Mouse (Mus musculus): ENCODE results near the gene Cnr2. TPM values are rescaled to one million over a fixed set of nuclear protein-coding genes. Genes with fewer than 3 reads are reported as not detected.
A peak's percentile ranks its signal among the peaks of the same experiment; 100 is the strongest.

The Cnr2 gene
- total and polyA plus RNA-seq, 3 experiments = 6.8 to 10.2 TPM; not detected in 1

DNA sequence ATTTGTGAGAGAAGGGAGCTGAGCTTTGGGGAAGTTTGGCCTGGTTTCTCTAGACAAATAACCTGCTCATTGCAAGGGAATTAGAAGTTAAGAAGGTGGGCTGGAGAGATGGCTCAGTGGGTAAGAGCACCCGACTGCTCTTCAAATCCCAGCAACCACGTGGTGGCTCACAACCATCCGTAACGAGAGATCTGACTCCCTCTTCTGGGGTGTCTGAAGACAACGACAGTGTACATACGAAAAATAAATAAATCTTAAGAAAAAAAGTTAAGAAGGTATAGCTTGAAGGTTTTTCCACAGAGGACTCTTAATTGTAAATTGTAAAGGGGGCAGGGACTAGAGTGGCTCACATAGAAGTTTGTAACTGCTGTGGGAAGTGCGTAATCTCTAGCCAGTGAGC lies 19.6 kb upstream of the Cnr2 start (continued):
- TF ChIP-seq POLR2AphosphoS2 (IDR thresholded peaks at IDR 0.05; ENCODE audit: low read length) (no peak), MAFK (IDR thresholded peaks at IDR 0.05; ENCODE audit: borderline replicate concordance, low read depth, low read length) (no peak), ZNF384 (IDR thresholded peaks at IDR 0.05; ENCODE audit: low read depth, low read length) (peak; percentile 24; the same call in 1 of the 2 replicates), CTCF (IDR thresholded peaks at IDR 0.05 in 2 of 3, conservative IDR thresholded peaks at IDR 0.05 in 1 of 3; ENCODE audit: control insufficient read depth in 1 of 3, insufficient read depth in 1 of 3, low read depth in 2 of 3, low read length in 3 of 3, poor library complexity in 1 of 3, severe bottlenecking in 1 of 3) (peak in 1 of 3 experiments; percentile 4; a peak in 1 of 6 replicates), SMC3 (IDR thresholded peaks at IDR 0.05; ENCODE audit: low read depth, low read length) (peak; percentile 11; the same call in 1 of the 2 replicates), POLR2A (IDR thresholded peaks at IDR 0.05; ENCODE audit: control insufficient read depth in 1 of 2, insufficient read depth in 1 of 2, low read depth in 1 of 2, low read length in 2 of 2, poor library complexity in 1 of 2) (no peak), MYB (IDR thresholded peaks at IDR 0.05; ENCODE audit: low read depth, low read length) (no peak)

DNA sequence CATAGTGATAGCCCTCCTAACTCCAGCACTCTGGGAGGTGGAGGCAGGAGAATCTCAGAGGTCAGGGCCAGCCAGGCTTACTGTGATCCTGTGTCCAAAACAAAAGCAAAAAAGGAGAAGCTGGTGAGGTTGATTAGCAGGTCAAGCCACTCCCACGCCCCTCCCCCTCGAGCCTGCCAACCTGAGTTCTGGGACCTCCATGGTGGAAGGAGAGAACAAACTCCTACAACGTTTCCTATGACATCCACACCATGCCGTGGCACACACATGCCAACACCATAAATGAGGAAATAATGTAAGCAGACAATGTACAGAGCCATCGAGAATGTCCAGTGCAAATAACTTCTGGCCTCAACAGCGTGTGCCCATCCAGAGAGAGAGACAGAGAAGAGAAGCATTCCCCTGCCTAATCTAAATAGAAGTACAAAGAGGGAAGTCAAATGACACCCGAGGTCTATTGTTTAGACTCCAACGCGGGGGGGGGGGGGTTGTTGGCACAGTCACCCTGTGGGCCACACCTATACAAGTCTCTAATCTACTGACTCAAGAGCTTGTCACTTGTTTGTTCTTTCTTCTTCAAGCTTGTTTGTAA lies 19.1 kb upstream of the Cnr2 start:
- H3K27me3 ChIP-seq (ENCODE audit: control insufficient read depth in 1 of 2, insufficient read depth in 2 of 2, low read length in 2 of 2) = no peaks in the 10 kb centered on the region
- H3K27ac ChIP-seq (ENCODE audit: control insufficient read depth, low read depth, low read length) = peak overlapping the region; percentile 96
- no peaks in the 10 kb centered on the region for H3K9me3 ChIP-seq (replicated peaks; ENCODE audit: insufficient read depth, low read length)
- peak; percentile 91 for DNase-seq (ENCODE audit: low read depth, low spot score)
- H3K4me1 ChIP-seq (ENCODE audit: control insufficient read depth in 1 of 2, insufficient read depth in 2 of 2, low read length in 2 of 2) = peaks cover 20 to 32% of the 10 kb centered on the region in 2 experiments
- H3K4me3 ChIP-seq (ENCODE audit: control insufficient read depth in 1 of 2, insufficient read depth in 1 of 2, low read depth in 2 of 2, low read length in 2 of 2) = peak overlapping the region; percentile 62 to 68
- H3K79me2 ChIP-seq (ENCODE audit: control insufficient read depth, insufficient read depth, low read length, poor library complexity) = peaks cover 24% of the 10 kb centered on the region
- peak overlapping the region; percentile 76 for H3K9ac ChIP-seq (ENCODE audit: control insufficient read depth, low read depth, low read length, poor library complexity, severe bottlenecking)
- H3K36me3 ChIP-seq (ENCODE audit: control insufficient read depth in 1 of 2, insufficient read depth in 2 of 2, low read length in 2 of 2) = peaks cover 15 to 31% of the 10 kb centered on the region in 2 experiments
- TF ChIP-seq E2F4 (IDR thresholded peaks at IDR 0.05; ENCODE audit: borderline replicate concordance, low read depth, low read length) = no peak
- no peak for TF ChIP-seq CHD1 (IDR thresholded peaks at IDR 0.05; ENCODE audit: low read depth, low read length)
- no peak for TF ChIP-seq ZKSCAN1 (IDR thresholded peaks at IDR 0.05; ENCODE audit: low read depth, low read length)
- no peak for TF ChIP-seq BHLHE40 (IDR thresholded peaks at IDR 0.05; ENCODE audit: borderline replicate concordance, low read depth, low read length)
- TF ChIP-seq MAFK (IDR thresholded peaks at IDR 0.05; ENCODE audit: borderline replicate concordance, low read depth, low read length) = no peak
- peak; percentile 15; the same call in 1 of the 2 replicates for TF ChIP-seq ZMIZ1 (IDR thresholded peaks at IDR 0.05; ENCODE audit: low read depth, low read length)
- TF ChIP-seq TAL1 (IDR thresholded peaks at IDR 0.05; ENCODE audit: low read length) = peak; percentile 36
- TF ChIP-seq GATA1 (IDR thresholded peaks at IDR 0.05; ENCODE audit: low read depth, low read length) = no peak
- TF ChIP-seq EP300 (IDR thresholded peaks at IDR 0.05; ENCODE audit: low read depth in 1 of 2, low read length in 2 of 2) = peak in 1 of 2 experiments; percentile 60; a peak in 2 of 4 replicates
- TF ChIP-seq KAT2A (conservative IDR thresholded peaks at IDR 0.05; ENCODE audit: low read depth, low read length) = no peak
- peak; percentile 12; the same call in 1 of the 2 replicates for TF ChIP-seq TCF12 (IDR thresholded peaks at IDR 0.05; ENCODE audit: low read depth, low read length)
- no peak for TF ChIP-seq NRF1 (IDR thresholded peaks at IDR 0.05; ENCODE audit: insufficient read depth, low read depth, low read length, poor library complexity, severe bottlenecking)
- no peak for TF ChIP-seq ZNF384 (IDR thresholded peaks at IDR 0.05; ENCODE audit: low read depth, low read length)
- no peak for TF ChIP-seq RAD21 (IDR thresholded peaks at IDR 0.05; ENCODE audit: low read depth, low read length)
- no peak for TF ChIP-seq USF2 (IDR thresholded peaks at IDR 0.05; ENCODE audit: borderline replicate concordance in 1 of 2, insufficient read depth in 1 of 2, low read depth in 1 of 2, low read length in 2 of 2)
- TF ChIP-seq JUND (IDR thresholded peaks at IDR 0.05; ENCODE audit: low read depth, low read length) = no peak
- TF ChIP-seq SMC3 (IDR thresholded peaks at IDR 0.05; ENCODE audit: low read depth, low read length) = no peak
- TF ChIP-seq POLR2AphosphoS5 (IDR thresholded peaks at IDR 0.05; ENCODE audit: borderline replicate concordance, low read depth, low read length) = no peak
- 0 out of 2 replicates have a peak, but pooled peaks have one; percentile 39 for TF ChIP-seq ELF1 (IDR thresholded peaks at IDR 0.05; ENCODE audit: low read depth, low read length)
- TF ChIP-seq MYC (IDR thresholded peaks at IDR 0.05; ENCODE audit: low read depth, low read length) = no peak
- TF ChIP-seq CTCF (IDR thresholded peaks at IDR 0.05 in 2 of 3, conservative IDR thresholded peaks at IDR 0.05 in 1 of 3; ENCODE audit: control insufficient read depth in 1 of 3, insufficient read depth in 1 of 3, low read depth in 2 of 3, low read length in 3 of 3, poor library complexity in 1 of 3, severe bottlenecking in 1 of 3) = no peak
- TF ChIP-seq MAZ (IDR thresholded peaks at IDR 0.05; ENCODE audit: low read depth, low read length) = peak; percentile 89
- no peak for TF ChIP-seq MEF2A (IDR thresholded peaks at IDR 0.05; ENCODE audit: extremely low read depth, insufficient replicate concordance, low read depth, low read length, poor library complexity, severe bottlenecking)
- TF ChIP-seq HCFC1 (IDR thresholded peaks at IDR 0.05; ENCODE audit: low read depth, low read length) = no peak; the same call in none of the 2 replicates
- TF ChIP-seq SIN3A (IDR thresholded peaks at IDR 0.05; ENCODE audit: low read length) = no peak; the same call in 1 of the 2 replicates
- TF ChIP-seq ZC3H11A (IDR thresholded peaks at IDR 0.05; ENCODE audit: low read depth, low read length) = no peak
- TF ChIP-seq MAX (IDR thresholded peaks at IDR 0.05; ENCODE audit: low read length) = no peak; the same call in 1 of the 2 replicates
- TF ChIP-seq POLR2A (IDR thresholded peaks at IDR 0.05; ENCODE audit: control insufficient read depth in 1 of 2, insufficient read depth in 1 of 2, low read depth in 1 of 2, low read length in 2 of 2, poor library complexity in 1 of 2) = peak in 1 of 2 experiments; percentile 43; a peak in 2 of 4 replicates
- TF ChIP-seq NELFE (IDR thresholded peaks at IDR 0.05; ENCODE audit: low read depth, low read length) = no peak
- TF ChIP-seq CHD2 (IDR thresholded peaks at IDR 0.05; ENCODE audit: low read length) = no peak; the same call in 1 of the 2 replicates
